Mouse (Mus musculus): Measurements from ENCODE around the gene Ift43. TPM values are rescaled to one million over a fixed set of nuclear protein-coding genes. Genes with fewer than 3 reads are reported as not detected.
A peak's percentile ranks its signal among the peaks of the same experiment; 100 is the strongest.

Ift43 gene
- total and polyA plus RNA-seq, 3 experiments, result 0.42 to 1.9 TPM; not detected in 1

DNA sequence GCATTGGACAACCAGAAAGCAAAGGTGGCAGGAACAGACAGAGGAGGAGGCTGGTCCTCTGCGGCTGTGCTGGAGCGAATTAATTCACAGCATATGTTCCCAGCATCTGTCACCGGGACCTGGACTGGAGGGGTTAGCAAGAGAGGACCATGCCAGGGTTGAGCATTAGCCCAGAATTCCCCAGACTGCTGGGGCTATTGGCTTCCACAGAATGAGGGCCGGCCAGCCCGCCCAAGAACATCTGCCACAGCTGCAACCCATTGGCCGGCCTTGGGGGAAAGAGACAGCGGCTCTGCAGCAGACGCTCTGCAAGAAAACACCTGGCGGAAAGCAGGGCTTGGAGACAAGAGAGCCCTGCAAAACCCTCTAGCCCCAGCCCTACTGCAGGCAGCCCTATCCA, 84.7 kb downstream of the Ift43 start:
- H3K36me3 ChIP-seq (ENCODE audit: control insufficient read depth in 1 of 2, insufficient read depth in 2 of 2, low read length in 2 of 2), result no peaks in the 10 kb centered on the region
- no peaks in the 10 kb centered on the region for H3K79me2 ChIP-seq (ENCODE audit: control insufficient read depth, insufficient read depth, low read length, poor library complexity)
- no peak overlapping the region for H3K4me3 ChIP-seq (ENCODE audit: control insufficient read depth in 1 of 2, insufficient read depth in 1 of 2, low read depth in 2 of 2, low read length in 2 of 2)
- TF ChIP-seq TBP (IDR thresholded peaks at IDR 0.05; ENCODE audit: low read depth, low read length) (no peak), MYB (IDR thresholded peaks at IDR 0.05; ENCODE audit: low read depth, low read length) (no peak), USF2 (IDR thresholded peaks at IDR 0.05; ENCODE audit: borderline replicate concordance in 1 of 2, insufficient read depth in 1 of 2, low read depth in 1 of 2, low read length in 2 of 2) (no peak)
- H3K9ac ChIP-seq (ENCODE audit: control insufficient read depth, low read depth, low read length, poor library complexity, severe bottlenecking), result no peak overlapping the region
- H3K9me3 ChIP-seq (replicated peaks; ENCODE audit: insufficient read depth, low read length), result no peaks in the 10 kb centered on the region
- H3K27me3 ChIP-seq (ENCODE audit: control insufficient read depth in 1 of 2, insufficient read depth in 2 of 2, low read length in 2 of 2), result no peaks in the 10 kb centered on the region
- no peak for DNase-seq (ENCODE audit: low read depth, low spot score)
- no peak overlapping the region for H3K27ac ChIP-seq (ENCODE audit: control insufficient read depth, low read depth, low read length)
- no peaks in the 10 kb centered on the region for H3K4me1 ChIP-seq (ENCODE audit: control insufficient read depth in 1 of 2, insufficient read depth in 2 of 2, low read length in 2 of 2)

DNA sequence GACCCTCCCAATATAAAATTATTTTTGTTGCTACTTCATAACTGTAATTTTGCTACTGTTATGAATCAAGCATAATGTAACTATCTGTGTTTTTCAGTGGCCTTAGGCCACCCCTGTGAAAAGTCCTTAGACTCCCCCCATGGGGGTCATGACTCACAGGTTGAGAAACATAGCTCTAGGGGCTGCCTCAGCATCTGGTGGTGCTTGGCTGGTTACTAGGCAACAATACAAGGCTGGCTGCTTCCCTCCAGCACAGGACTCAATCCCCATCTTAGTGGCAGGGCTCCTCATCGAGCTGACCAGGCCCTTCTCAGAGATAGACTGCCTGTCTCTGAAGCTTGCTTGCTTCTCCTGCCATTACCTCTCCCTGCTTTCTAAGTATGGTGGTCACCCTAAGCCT, 86.4 kb downstream of the Ift43 start:
- no peaks in the 10 kb centered on the region for H3K79me2 ChIP-seq (ENCODE audit: control insufficient read depth, insufficient read depth, low read length, poor library complexity)
- no peak overlapping the region for H3K4me3 ChIP-seq (ENCODE audit: control insufficient read depth in 1 of 2, insufficient read depth in 1 of 2, low read depth in 2 of 2, low read length in 2 of 2)
- no peaks in the 10 kb centered on the region for H3K4me1 ChIP-seq (ENCODE audit: control insufficient read depth in 1 of 2, insufficient read depth in 2 of 2, low read length in 2 of 2)
- no peaks in the 10 kb centered on the region for H3K36me3 ChIP-seq (ENCODE audit: control insufficient read depth in 1 of 2, insufficient read depth in 2 of 2, low read length in 2 of 2)
- H3K27ac ChIP-seq (ENCODE audit: control insufficient read depth, low read depth, low read length), result no peak overlapping the region
- H3K27me3 ChIP-seq (ENCODE audit: control insufficient read depth in 1 of 2, insufficient read depth in 2 of 2, low read length in 2 of 2), result no peaks in the 10 kb centered on the region
- no peak overlapping the region for H3K9ac ChIP-seq (ENCODE audit: control insufficient read depth, low read depth, low read length, poor library complexity, severe bottlenecking)
- H3K9me3 ChIP-seq (replicated peaks; ENCODE audit: insufficient read depth, low read length), result no peaks in the 10 kb centered on the region
- TF ChIP-seq TCF12 (IDR thresholded peaks at IDR 0.05; ENCODE audit: low read depth, low read length) (no peak), MYC (IDR thresholded peaks at IDR 0.05; ENCODE audit: low read depth, low read length) (no peak), USF1 (IDR thresholded peaks at IDR 0.05; ENCODE audit: low read depth, low read length) (no peak), POLR2AphosphoS2 (IDR thresholded peaks at IDR 0.05; ENCODE audit: low read length) (no peak)
- DNase-seq (ENCODE audit: low read depth, low spot score), result no peak

DNA sequence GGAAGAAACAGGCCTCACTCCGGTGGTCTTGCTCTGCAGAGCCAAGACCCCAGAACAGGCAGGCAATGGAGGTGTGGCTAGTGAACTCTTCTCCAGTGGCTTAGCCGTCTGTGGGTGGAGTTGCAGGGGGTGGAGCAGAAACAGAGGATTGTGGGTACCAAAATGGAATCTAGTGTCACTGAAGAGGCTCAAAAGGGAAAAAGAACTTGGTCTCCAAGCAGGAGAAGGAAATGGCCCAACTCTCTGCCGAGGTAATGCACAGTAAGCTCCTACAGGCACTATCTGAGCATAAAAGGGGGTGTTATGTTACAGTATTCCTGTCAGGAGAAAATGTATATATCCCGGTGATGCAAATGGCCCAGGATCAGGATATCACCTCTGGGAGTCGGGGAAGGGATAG, 86.9 kb downstream of the Ift43 start:
- H3K4me3 ChIP-seq (ENCODE audit: control insufficient read depth in 1 of 2, insufficient read depth in 1 of 2, low read depth in 2 of 2, low read length in 2 of 2), result 0 out of 4 replicates have a peak overlapping the region, but pooled peaks of 1 of the 2 experiments have one; percentile 9
- H3K9ac ChIP-seq (ENCODE audit: control insufficient read depth, low read depth, low read length, poor library complexity, severe bottlenecking), result no peak overlapping the region
- no peak for DNase-seq (ENCODE audit: low read depth, low spot score)

DNA sequence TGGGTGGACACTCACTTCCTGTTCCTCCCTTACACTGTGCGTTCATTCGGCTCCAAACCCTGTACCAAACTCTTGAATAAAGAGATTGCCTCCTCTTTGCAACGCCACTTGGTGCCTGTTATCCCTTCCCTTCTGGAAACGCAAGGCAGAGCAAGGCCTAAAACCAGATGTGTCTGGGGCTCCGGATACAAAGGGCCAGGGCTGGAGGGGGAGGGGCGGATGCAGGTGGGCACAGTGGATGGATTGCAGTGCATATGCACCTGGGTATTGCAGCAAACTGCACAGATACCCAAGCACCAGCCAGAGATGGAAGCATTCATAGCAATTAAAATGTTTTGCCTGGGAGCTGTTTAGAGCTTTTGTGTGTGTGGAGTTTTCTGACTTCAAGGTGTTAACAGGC, 91.0 kb downstream of the Ift43 start:
- no peak overlapping the region for H3K27ac ChIP-seq (ENCODE audit: control insufficient read depth, low read depth, low read length)
- H3K9me3 ChIP-seq (replicated peaks; ENCODE audit: insufficient read depth, low read length), result no peaks in the 10 kb centered on the region
- H3K79me2 ChIP-seq (ENCODE audit: control insufficient read depth, insufficient read depth, low read length, poor library complexity), result no peaks in the 10 kb centered on the region
- H3K27me3 ChIP-seq (ENCODE audit: control insufficient read depth in 1 of 2, insufficient read depth in 2 of 2, low read length in 2 of 2), result no peaks in the 10 kb centered on the region
- DNase-seq (ENCODE audit: low read depth, low spot score), result no peak
- H3K36me3 ChIP-seq (ENCODE audit: control insufficient read depth in 1 of 2, insufficient read depth in 2 of 2, low read length in 2 of 2), result no peaks in the 10 kb centered on the region
- no peak overlapping the region for H3K4me3 ChIP-seq (ENCODE audit: control insufficient read depth in 1 of 2, insufficient read depth in 1 of 2, low read depth in 2 of 2, low read length in 2 of 2)
- H3K9ac ChIP-seq (ENCODE audit: control insufficient read depth, low read depth, low read length, poor library complexity, severe bottlenecking), result no peak overlapping the region
- TF ChIP-seq NELFE (IDR thresholded peaks at IDR 0.05; ENCODE audit: low read depth, low read length) (no peak), BHLHE40 (IDR thresholded peaks at IDR 0.05; ENCODE audit: borderline replicate concordance, low read depth, low read length) (no peak), E2F4 (IDR thresholded peaks at IDR 0.05; ENCODE audit: borderline replicate concordance, low read depth, low read length) (no peak), ZC3H11A (IDR thresholded peaks at IDR 0.05; ENCODE audit: low read depth, low read length) (no peak), ZNF384 (IDR thresholded peaks at IDR 0.05; ENCODE audit: low read depth, low read length) (no peak), MAX (IDR thresholded peaks at IDR 0.05; ENCODE audit: low read length) (no peak), GATA1 (IDR thresholded peaks at IDR 0.05; ENCODE audit: low read depth, low read length) (no peak)
- H3K4me1 ChIP-seq (ENCODE audit: control insufficient read depth in 1 of 2, insufficient read depth in 2 of 2, low read length in 2 of 2), result no peaks in the 10 kb centered on the region

More for the DNA sequence above, 86.9 kb downstream of the Ift43 start:
- Histone ChIP-seq H3K4me1 (ENCODE audit: control insufficient read depth in 1 of 2, insufficient read depth in 2 of 2, low read length in 2 of 2) (no peaks in the 10 kb centered on the region), H3K27ac (ENCODE audit: control insufficient read depth, low read depth, low read length) (no peak overlapping the region), H3K27me3 (ENCODE audit: control insufficient read depth in 1 of 2, insufficient read depth in 2 of 2, low read length in 2 of 2) (no peaks in the 10 kb centered on the region), H3K9me3 (replicated peaks; ENCODE audit: insufficient read depth, low read length) (no peaks in the 10 kb centered on the region), H3K36me3 (ENCODE audit: control insufficient read depth in 1 of 2, insufficient read depth in 2 of 2, low read length in 2 of 2) (no peaks in the 10 kb centered on the region), H3K79me2 (ENCODE audit: control insufficient read depth, insufficient read depth, low read length, poor library complexity) (no peaks in the 10 kb centered on the region)
- TF ChIP-seq ELF1 (IDR thresholded peaks at IDR 0.05; ENCODE audit: low read depth, low read length) (no peak), E2F4 (IDR thresholded peaks at IDR 0.05; ENCODE audit: borderline replicate concordance, low read depth, low read length) (no peak), ETS1 (IDR thresholded peaks at IDR 0.05; ENCODE audit: low read depth, low read length) (no peak), ZC3H11A (IDR thresholded peaks at IDR 0.05; ENCODE audit: low read depth, low read length) (no peak), POLR2A (IDR thresholded peaks at IDR 0.05; ENCODE audit: control insufficient read depth in 1 of 2, insufficient read depth in 1 of 2, low read depth in 1 of 2, low read length in 2 of 2, poor library complexity in 1 of 2) (no peak)

All from MEL (cell line).